Mouse (Mus musculus): Measurements from ENCODE around the gene Evc. TPM values are rescaled to one million over a fixed set of nuclear protein-coding genes. Genes with fewer than 3 reads are reported as not detected.
A peak's percentile ranks its signal among the peaks of the same experiment; 100 is the strongest.

The Evc gene
- total RNA-seq, 2 experiments from 2014 or later, result 8.1 to 9.9 TPM

GRCm38 (mm10) chr5:37243169-37243886 lies 93.4 kb downstream of the Evc start:
- no peak for DNase-seq (ENCODE audit: low spot score in 2 of 2)

- DNase-seq (ENCODE audit: low spot score in 2 of 2), result no peak
Observed at GRCm38 (mm10) chr5:37242360-37243168, 94.1 kb downstream of the Evc start.

GRCm38 (mm10) chr5:37241651-37242151 lies 95.0 kb downstream of the Evc start, which contains the start of gene Crmp1:
Gene Crmp1, plus strand, starts transcription at chr5:37241940.
- DNase-seq (ENCODE audit: low spot score in 2 of 2), result peak; percentile 75 to 82

DNA sequence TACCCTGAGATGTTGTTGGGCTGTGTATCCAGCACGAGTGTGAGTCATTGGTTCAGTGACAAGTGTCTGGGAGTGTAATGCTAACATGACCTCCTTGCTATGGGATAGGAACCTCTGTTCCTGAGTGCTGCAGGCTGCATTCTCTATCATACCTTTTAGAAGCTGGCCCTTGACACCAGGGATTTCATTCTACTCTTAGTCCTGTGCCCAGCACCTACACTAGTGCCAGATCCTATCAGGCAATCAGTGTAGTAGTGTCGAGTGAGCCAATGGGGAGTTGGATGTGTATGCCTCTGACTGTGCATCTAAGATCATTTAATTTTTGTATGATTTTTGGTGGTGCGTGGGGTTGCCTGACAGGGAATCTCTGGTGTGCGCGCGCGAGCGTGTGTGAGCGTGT lies 95.5 kb downstream of the Evc start:
- no peak for DNase-seq (ENCODE audit: low spot score in 2 of 2)

DNA sequence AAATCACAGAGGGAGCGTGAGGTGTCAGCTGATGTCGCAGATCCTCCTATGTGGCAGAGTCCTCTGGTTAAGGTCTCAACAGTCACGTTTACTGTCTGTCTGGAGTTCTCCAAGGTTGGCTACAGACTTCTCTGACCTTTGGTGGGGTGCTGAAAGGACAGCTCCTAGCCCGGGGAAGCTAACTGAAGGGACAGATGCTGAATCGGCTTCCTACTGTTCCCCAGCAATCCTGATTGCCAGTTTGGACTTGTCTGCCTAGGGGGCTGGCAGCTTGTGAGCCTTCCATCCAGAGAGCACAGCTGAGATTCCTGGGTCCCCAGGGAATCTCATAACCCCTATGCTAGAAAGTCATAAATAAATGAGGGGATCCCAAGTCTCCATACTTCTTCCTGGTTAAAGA lies 96.1 kb downstream of the Evc start:
- no peak for DNase-seq (ENCODE audit: low spot score in 2 of 2)

Other genes with a start within 250 kb of the Evc start
- gene Crmp1, start 95.0 kb downstream of the Evc start, total RNA-seq (2021), result 100 to 1,000 TPM; 405 to 421 TPM
- gene Evc2, start 1.6 kb upstream of the Evc start, total RNA-seq (2021), result 10 to 100 TPM; 13.6 to 15.0 TPM

Data from layer of hippocampus, postnatal 14 days (tissue).